Mouse (Mus musculus) layer of hippocampus, adult 9-10 months (tissue): ENCODE data around the gene Ctse.

Experiments
- DNase-seq: peaks from one replicate; pipeline ENCODE4 v3.0.0; 2022; ENCODE audit warnings: low spot score

Ctse gene

DNA sequence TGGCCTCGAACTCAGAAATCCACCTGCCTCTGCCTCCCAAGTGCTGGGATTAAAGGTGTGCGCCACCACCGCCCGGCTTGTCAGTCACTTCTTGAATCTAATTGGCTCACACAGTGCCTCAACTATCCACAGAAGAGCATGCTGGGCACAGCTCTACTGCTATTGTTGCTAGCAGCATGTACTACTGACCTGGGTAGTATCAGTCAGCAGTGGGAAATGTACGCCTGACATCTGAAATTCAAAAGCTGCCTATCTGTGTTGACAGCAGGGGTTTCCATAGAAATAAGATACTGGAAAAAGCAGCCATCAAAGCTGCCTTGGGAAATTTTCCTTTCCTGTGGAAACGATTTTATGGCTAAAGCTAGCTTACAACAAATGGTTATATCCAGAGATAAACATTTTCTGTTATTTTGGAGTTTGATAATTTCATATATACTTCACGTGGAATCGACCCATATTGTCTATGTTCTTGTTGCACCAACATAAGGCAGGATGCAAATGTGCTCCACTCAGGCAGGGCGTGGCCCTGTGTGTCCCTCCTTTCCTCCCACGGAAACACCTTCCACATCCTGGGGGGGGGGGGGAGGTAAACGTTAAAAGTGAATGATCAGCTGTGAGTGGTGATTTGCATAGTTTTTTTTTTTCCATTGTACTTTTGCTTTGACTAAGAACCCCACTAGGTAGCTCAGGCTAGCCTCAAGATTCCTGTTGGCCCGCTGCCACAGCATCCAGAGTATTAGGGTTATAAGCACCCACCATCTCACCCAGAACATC lies 14.8 kb downstream of the Ctse start:
- DNase-seq = no peak

DNA sequence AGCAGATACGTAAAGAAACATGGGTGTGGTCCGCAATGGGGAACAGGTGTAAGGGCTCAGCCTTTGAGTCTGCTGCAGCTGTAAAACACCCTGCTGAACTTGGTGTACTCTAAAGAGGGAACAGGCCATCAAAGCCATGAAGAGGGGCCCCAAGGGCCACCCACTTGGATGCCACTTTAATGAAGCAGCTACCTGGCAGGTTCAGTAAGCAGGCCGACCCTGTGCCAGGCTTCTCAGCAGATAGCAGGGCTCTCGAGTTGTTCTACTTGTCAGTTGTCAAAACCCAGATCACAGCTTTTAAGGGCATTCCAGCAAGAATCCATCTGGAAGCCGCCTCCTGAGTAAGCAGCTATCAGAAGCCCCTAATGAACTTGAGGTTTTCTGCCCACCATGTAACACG lies 17.5 kb downstream of the Ctse start:
- no peak for DNase-seq

DNA sequence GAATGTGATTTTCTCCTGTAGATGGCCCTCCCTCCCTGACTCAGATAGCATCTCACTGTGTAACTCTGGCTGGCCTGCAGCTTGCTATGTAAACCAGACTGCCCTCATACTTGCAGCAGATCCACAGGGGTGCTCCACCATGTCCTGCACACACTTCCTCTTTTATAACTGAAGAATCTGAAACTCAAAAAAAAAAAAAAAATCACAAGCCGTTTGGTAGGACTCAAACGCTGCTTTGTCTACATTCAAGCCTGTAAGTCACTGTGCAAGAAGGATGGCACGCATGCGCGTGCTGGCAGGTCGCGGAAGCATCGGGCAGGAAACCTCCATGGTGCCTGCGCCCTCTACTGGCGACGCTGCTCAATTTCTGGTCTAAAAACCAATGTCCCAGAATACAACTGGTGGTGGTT lies 19.8 kb downstream of the Ctse start:
- DNase-seq = peak; percentile 88

DNA sequence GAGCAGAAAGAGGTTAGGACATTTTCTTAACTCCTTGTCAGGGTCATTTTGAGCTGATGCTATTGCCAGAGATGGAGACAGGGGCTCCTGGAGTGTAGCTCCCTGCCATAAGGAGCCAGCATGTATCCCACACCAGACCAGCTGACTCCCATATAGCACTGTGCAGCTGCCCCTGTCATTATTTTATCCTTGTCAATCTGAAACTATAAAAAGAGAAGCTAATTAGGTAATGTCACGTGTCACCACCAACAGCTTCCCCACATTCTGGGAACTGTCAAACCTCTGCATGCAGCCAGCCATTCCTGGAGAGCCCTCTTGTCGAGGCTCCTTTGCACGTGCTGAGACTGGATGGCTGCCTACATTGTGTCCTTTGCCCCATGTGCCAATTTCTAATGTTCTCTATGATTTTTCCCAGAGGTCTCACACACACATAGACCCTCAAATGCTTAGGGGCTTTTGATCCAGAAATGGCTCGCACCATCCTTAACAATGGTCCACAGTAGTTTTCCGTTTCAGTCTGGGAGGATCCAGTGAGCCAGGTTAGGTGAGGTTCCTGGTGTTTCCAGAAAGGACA lies 21.5 kb downstream of the Ctse start:
- no peak for DNase-seq

DNA sequence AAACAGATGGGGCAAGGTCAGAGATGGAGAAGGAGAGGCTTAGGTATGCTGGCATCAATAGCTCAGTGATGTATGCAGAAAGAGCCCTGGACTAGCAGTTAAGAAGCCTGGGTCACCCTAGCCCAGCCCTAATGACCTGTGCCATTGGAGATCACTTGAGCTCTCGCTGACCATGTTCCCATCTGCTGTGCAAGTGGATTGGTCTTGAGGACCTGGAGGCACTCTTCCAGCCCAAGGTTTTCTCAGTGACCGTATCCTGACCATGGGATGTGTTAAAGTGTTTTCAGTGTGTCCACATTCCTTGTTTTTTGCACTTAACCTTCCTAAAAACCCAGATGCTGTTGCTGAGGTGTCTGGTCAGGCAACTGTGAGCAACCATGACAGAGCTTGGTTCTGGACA lies 22.2 kb downstream of the Ctse start:
- DNase-seq = no peak

DNA sequence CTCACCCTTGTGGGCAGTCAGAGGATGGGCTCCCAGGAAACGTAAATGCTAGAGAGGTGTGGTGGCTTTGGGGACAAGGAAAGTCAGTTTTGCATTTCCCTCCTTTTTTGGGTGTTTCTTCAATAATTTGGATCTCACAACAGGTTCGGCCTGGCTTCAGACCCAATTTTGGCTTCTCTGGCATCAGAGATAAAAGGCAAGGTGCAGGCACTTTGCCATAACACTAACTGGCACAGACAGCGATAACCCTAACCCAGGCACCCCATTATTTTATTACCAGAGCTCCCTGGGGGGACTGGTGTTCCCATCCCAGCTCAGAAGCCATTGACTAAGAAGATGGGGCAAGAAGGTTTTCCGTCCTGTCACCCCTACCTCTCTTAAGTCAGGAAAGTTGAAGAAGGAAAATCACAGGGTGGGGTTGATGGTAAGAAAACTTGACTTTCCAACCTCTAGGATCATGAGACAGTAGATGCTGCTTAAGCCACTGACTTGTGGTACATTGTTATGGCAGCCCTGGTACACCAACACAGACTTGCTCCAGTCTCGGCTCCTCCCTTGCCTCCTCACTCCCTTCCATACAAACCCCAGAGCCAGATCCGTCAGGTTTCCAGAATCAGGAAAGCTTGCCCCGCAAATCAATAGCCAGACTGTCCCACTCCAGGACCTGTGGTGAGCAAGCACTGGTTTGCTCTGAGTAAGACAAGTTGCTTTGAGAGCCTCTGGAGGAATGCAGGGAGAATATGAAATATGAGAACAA lies 22.8 kb downstream of the Ctse start:
- DNase-seq = no peak

DNA sequence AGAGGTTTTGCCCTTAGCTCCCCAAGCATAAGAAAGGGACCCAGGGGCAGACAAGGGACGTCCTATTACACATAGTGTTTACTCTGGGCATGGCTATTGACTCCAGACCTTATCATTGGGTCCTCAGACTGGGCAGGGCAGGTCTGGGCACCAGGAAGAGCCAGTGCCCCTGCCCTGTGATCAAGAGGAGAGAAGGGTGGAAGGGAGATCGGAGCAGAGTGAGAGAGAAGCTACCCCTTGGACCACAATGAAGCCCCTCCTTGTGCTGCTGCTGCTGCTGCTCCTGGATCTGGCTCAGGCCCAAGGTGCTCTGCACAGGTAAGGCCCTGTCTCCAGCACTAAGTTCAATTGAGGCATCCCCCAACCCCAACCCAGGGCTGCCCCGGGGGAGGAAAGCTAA lies 23.6 kb downstream of the Ctse start:
- no peak for DNase-seq

DNA sequence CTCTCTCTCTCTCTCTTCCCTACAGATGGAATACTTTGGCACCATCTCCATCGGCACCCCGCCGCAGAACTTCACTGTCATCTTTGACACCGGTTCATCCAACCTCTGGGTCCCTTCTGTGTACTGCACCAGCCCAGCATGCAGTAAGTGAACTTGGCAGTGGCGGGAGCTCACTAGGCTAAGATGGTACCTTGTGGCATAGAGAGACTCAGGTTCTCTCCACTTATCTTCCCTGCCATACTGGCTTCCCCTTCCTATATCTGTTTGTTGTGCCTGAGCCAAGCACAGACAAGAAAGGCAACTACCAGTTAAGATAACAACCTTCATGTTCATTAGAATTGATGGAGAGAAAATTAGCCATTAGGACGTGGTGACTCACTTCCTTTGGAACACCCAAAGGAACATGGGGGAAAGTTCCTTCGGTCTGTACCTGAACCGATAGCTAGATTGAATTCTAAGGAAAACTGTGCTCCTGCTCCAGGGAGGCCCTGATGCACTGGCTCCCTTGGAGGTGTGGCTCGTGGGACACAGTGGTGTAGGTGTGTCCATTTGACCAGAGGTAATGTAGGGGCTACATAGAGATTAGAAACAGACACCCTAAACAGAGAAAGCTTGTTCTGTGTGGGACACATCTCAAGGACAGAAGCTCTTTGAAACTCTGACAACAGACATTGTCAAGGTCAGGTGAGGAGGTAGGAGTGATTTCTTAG lies 25.3 kb downstream of the Ctse start:
- no peak for DNase-seq

DNA sequence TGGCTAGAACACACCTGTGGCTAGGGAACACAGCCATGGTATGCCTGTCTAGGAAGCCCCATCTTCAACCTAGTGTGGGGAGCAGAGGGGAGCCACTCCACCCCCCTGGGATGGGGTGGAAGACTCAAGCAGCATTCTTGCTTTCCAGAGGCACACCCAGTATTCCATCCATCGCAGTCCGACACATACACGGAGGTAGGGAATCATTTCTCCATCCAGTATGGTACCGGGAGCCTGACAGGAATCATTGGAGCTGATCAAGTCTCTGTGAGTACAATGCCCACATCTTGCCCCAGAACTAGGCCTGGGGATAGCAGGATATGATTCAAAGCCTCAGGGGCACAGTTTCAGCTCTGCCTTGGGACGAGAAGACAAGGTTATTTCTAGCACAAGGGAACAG lies 26.0 kb downstream of the Ctse start:
- no peak for DNase-seq

DNA sequence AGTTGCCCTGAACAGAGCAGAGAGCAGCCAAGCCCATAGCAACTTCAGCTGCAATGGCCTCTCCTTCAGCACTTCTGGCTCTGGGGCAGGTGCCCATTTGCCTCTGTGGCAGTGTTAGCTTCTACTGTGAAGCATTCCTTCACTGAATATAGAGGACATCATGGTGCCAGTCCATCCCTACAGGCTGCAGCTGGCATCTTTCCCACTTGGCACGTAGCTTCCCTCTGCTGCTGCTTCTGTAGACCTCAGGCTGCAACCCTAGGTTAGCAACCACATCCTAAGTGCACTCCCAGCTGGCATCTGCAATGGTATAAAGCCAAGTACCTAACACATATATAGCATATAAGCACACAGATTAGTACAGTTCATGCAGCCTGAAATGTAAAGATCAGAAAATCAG lies 27.8 kb downstream of the Ctse start:
- DNase-seq = no peak

DNA sequence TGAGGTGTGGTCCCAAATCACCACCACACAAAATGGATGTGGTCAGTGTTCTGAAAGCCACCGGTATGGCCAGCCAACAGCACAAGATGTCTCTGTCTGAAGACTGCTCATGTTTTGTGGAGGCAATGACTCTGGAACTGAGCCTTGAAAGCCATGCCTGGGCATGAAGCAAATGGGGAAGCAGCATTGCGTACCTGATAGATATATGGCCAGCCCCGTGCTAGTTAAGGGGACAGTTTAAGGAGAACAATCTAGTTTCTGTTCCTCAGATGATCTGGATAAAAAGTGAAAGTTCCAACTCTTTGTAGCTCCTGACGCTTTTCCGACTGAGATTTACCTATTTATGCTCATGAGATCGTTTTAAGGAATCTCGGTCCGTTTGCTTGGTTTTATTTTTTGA lies 33.0 kb downstream of the Ctse start:
- no peak for DNase-seq

DNA sequence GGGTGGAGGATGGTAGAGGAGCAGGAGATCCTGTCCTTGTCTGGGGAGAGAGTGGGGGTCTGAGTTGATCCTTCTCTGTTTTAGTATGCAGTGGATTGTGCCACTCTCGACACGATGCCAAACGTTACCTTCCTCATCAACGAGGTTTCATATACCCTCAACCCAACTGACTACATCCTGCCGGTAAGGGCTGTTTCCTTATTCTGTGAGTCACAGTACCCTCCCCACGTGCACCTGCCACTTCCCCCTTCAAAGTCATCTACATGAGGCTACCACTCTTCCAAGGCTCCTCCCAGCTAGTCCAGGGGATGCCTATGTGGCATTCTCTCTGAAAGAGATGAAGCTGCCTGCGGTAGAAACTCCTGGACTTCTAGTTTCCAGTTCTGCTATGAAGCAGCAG lies 34.3 kb downstream of the Ctse start:
- DNase-seq = no peak

DNA sequence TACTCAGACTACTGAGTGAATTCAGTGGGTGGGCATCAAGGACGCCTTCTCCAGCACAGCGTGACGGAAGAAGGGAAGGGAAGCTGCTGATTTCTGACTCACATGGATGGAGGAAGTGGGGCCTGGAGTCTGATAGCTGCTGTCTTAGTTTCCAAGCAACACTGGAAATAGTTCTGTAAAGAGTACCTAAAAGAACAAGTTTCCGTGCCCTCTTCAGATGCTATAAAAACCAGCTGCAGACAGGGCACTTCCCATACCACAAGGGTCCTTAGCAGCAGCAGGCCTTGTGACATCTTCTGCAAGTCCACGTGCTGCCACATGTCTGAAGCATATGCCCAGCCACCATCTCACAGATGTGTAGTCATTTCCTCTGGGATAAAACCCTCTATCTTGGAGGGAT lies 41.5 kb downstream of the Ctse start:
- no peak for DNase-seq

DNA sequence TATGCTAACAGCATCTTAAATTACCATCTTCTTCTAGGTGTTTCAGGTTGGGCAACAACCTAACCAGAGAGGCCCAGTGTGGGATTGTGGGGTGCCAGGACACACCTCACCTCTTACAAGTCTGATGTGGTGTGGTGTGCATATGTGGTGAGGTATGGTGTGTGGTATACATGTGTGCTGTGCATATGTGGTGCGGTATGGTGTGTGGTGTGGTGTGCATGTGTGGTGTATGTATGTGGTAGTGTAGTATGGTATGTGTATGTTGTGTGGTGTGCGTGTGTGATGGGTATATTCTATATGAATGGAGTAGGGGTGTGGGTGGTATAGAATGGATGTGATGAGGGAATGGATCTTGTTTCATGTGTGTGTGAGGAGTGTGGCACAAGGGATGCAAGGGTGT lies 49.6 kb downstream of the Ctse start:
- DNase-seq = no peak

DNA sequence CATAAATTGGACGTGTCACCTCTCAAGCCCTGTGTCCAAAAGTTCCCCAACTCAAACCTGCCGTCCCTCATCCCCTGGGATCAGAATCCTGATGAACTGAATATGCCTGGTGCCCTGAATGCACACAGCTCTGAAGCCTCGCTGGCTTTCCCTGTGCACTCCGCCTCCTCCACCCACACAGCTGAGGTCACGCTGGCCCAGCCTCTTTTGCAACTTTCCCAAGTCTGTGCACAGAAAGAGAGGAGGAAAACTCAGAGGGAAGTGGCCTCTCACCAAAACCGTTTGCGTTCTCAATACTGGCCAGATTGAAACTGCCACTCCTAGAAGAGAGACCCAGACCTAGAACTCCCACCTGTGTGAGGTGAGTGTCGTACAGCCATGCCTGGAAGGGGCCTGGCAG lies 50.4 kb downstream of the Ctse start, which contains the start of gene Rab7b:
TSS of gene Rab7b (plus strand) at position 221 of the 400 bp plus-strand sequence.
- DNase-seq = no peak

DNA sequence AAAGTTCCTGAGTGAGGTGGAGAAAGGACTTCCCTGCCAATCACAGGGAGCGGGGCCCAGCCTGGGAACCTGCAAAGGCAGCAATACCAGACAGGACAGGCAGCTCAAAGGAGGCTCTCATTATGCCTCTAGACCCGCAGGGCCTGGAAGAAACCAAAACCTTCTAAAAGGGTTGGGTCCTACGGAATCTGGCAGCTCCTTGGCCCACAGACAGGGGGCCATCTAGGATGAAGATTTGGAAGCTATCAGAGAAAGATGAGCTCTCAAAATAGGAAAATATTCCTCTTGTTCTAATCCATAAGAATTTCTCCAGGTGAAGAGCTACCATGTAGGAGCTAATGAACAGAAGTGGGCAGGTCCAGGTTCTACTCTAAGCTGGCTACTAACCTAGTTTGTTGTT lies 50.9 kb downstream of the Ctse start:
- no peak for DNase-seq

DNA sequence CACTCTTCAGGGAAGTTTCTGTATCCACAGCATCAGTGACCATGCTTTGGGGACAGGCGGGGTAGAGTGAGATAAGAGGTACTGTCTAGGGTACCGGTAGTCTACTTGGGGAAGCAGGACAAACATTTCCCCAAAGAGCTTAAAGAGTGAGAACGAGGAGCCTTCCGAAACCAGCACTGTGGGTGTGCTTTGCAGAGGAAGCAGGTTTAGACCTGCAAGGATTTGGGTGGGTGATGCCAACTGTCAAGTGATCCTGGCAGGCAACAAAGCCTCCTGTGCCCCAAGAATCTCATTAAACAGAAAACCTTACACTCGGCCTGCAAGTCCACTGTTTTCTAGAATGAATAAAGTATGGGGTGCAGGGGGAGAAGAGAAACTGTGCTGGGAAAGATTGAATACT lies 51.8 kb downstream of the Ctse start:
- no peak for DNase-seq

DNA sequence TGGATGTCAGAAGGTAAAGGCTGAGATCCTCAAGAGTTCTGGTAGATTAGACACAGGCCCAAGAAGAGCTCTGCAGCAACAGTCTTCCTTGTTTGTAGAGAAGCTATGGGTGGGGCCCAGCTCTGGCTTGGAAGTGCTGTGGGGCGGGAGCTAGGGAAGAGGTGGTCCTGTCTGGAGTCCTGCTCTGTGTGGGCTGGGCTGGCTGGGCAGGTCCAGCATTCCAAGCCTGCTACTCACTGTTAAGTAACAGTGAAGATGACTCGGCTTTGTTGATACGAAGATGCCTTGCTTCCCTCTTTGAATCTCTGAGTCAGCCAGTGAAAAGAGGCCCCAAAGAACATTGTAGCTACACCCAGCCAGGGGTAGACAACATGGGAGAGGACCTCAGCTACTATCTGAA lies 52.3 kb downstream of the Ctse start:
- no peak for DNase-seq

DNA sequence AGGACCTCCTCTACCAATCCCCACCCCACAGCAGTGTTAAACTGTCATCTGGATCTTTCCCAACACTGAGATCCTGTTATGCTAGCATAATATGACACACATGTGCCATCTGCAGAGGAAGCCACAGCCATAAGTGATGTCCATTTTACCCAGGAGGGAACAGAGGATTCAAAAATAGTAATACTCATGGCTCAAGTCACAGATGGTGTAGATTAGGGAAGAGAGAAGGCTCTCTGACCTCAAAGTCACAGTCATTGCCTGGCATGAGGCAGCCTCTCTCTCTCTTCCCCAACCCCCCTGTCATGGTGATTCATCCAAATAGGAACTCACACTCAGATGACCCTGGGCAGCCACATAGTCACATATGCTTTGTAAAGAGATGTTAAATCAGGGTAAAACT lies 53.2 kb downstream of the Ctse start:
- DNase-seq = no peak

DNA sequence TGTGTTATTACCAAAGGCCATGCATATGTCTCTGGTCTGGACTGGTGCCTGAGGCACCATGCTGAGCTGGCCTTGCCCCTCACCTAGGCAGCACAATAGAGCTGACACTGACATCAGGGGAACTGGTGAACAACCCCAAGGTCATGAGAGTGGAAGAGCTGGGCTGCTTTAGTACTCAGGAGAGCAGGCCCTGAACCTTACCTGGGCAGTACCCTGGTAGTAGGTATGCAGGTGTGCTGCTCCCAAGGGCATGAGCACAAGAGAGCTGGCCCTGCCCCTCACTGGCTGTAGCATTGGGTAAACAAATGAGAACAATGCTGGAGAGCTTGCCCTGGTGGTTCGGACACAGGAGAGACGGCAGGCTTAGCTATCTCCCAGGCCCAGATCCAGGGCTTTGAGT lies 57.2 kb downstream of the Ctse start:
- no peak for DNase-seq

DNA sequence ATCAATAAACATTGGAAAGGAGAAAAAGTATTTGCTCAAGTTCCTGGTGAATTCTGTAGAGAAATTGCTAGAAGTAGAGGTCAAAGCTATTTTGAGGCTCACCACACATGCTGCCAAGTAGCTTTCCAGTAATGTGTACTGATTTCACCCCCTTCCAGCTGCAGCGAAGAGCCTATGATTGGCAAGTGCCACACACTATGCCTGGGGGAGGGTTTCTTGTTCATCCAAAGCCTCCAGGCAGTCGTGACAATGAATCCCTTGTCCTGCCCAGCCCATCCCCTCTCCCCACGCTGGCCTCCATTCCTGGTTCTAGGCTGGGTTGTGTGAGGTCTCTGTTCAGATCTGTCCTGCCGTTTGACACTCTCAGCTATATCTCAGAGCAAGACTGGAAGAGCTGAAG lies 58.2 kb downstream of the Ctse start:
- DNase-seq = no peak

DNA sequence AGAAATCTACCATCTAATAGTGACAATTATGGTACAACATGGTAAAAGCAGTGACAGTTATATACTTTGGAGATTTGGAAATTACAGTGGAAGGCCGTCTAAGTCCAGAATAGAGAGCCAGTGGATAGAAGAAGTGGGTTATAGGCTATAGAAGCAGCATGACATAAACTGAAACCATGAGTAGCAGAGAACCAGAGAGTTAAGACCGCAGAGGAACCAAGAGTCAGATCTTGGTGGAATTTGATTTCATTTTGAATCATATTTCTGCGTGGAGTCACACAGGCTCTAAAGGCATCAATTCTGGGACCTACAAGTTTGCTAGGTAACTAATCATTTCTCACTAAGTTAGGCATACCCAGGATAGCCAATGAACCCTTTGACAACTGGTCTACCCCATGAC lies 60.7 kb downstream of the Ctse start:
- DNase-seq = no peak

DNA sequence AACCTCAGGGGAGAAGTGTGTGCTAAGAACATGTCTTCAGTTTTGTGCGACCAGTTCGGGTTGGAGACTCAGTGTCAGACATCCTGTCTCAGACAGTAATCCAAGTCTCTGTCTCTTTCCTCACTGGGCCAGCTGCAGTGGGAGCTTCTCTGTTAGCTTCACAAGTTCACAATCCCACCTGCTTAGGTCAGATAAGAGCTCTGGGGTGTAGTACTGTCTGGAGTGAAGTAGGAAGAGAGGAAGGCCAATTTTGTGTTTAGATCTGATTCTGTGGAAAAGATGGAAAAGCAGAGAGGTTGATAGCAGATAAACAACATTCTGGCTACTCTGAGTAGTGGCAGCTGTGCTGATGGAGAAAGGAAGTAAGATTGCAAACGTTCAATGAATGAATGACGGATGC lies 61.5 kb downstream of the Ctse start:
- no peak for DNase-seq
